25 mouse cellular contexts compared by ENCODE assay signal in genomic region chr5:13612088-13612487, GRCm38 (mm10).
"Had no signal": no experiment of that assay in that cellular context is flagged by ENCODE, and none has a peak within 500 bp of the region (broad histone marks: within the 10 kb centered on the region; RNA-seq: fewer than 3 reads in every experiment).

No protein-coding gene starts in this region.

- H3K27me3 ChIP-seq: heart, embryonic 12.5 days; hindbrain, embryonic 12.5 days; limb, embryonic 13.5 days; limb, embryonic 15.5 days; liver, embryonic 12.5 days had no signal

- H3K36me3 ChIP-seq: heart, embryonic 10.5 days; heart, embryonic 12.5 days; hindbrain, embryonic 10.5 days; hindbrain, embryonic 12.5 days; limb, embryonic 13.5 days; limb, embryonic 15.5 days; liver, embryonic 12.5 days had no signal

- H3K4me3 ChIP-seq: gastrocnemius, adult 2 months; heart, embryonic 10.5 days; heart, embryonic 12.5 days; hindbrain, embryonic 10.5 days; hindbrain, embryonic 12.5 days; limb, embryonic 13.5 days; limb, embryonic 15.5 days; liver, embryonic 12.5 days had no signal

- H3K27ac ChIP-seq: gastrocnemius, adult 2 months; heart, embryonic 10.5 days; hindbrain, embryonic 10.5 days; hindbrain, embryonic 12.5 days; hindbrain, embryonic 14.5 days; kidney, postnatal 0 days; limb, embryonic 13.5 days; limb, embryonic 15.5 days; liver, embryonic 12.5 days; liver, embryonic 14.5 days had no signal

- H3K9me3 ChIP-seq: heart, embryonic 10.5 days; heart, embryonic 12.5 days; hindbrain, embryonic 10.5 days; hindbrain, embryonic 12.5 days; limb, embryonic 13.5 days; limb, embryonic 15.5 days; liver, embryonic 12.5 days had no signal

- ATAC-seq: forebrain, embryonic 16.5 days; hindbrain, embryonic 16.5 days; inflammation-experienced regulatory T-cells, adult 6 months; liver, embryonic 12.5 days had no signal

- DNase-seq: gastrocnemius, adult 2 months; gastrocnemius, postnatal 10 days; gastrocnemius, postnatal 25 days; heart, adult 18-20 months; heart, postnatal 10 days; heart, postnatal 4 days; kidney, adult 11 months; kidney, adult 8-10 months; kidney, postnatal 14 days; layer of hippocampus, adult 9-11 months; layer of hippocampus, postnatal 36 days; left cerebral cortex, postnatal 4 days had no signal

- H3K4me2 ChIP-seq: heart, embryonic 12.5 days; hindbrain, embryonic 12.5 days; hindbrain, embryonic 14.5 days; limb, embryonic 13.5 days; limb, embryonic 15.5 days; liver, embryonic 12.5 days had no signal

- H3K9ac ChIP-seq: heart, embryonic 12.5 days; hindbrain, embryonic 12.5 days; hindbrain, embryonic 14.5 days; limb, embryonic 13.5 days; limb, embryonic 15.5 days; liver, embryonic 12.5 days; liver, embryonic 14.5 days had no signal

- H3K4me1 ChIP-seq: heart, embryonic 10.5 days; heart, embryonic 12.5 days; hindbrain, embryonic 10.5 days; hindbrain, embryonic 12.5 days; liver, embryonic 12.5 days had no signal
